Mouse (Mus musculus): Measurements from ENCODE around the gene Rnaset2a.

- no peak for TF ChIP-seq CTCF (IDR thresholded peaks at IDR 0.05; ENCODE audit: extremely low read depth, insufficient read depth, low read length)
- no peak for TF ChIP-seq POLR2A (IDR thresholded peaks at IDR 0.05; ENCODE audit: extremely low read depth, insufficient read depth, low read length)
Measured at GRCm38 (mm10) chr17:8170331-8170730, 22.4 kb upstream of the Rnaset2a start.
